Mouse (Mus musculus): ENCODE measurements around the gene Rbm20. TPM values are rescaled to one million over a fixed set of nuclear protein-coding genes. Genes with fewer than 3 reads are reported as not detected.

Rbm20 gene
- total and polyA plus RNA-seq, 3 experiments = 143 to 231 (median 194) TPM

DNA sequence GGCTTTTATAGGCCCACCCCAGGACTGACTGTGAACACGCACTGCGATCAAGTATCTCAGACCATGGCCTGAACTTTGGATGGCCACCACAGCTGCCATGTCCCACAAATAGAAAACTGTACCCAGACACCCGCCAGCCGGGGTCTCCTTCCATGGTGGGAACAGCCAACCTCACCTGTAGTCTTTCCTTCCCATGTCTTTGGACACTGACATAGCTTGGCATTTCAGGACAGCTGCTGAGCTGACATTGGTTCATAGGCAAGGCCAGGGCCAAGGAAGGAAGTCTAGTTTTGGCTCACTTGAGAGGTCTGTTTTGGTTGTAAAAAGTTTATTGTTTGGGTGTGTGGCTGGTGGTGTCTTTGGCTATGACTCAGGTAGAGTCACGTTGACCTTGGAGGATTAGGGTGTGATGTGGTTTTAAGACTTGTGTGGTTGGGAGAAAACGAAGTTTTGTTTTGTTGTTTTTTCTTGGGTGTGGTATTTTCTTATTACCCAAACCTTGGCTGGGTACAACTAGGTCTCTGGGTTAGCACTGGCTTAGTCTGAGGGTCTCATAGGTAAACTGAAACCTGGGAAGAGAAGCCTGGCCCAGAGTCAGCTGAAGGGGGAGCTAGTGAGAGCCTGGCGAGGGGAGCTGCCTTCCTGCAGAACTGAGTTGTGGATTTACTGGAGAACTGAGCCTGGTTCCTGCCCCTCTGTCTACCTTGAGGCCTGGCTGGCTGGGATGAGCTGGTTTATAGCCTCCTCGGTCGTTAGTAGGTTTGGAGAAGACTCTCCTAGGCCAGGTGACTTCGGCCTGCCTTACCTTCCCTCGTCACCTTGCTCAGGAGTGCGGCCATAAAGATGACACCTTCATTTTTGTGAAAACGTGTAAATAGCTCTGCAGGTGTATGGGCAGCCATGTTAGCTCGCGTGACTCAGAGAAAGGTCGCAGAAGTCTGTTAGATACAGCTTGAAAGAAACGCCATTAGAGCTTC lies 83.3 kb downstream of the Rbm20 start:
- no peak for TF ChIP-seq EP300 (IDR thresholded peaks at IDR 0.05; ENCODE audit: insufficient read depth, low read depth, low read length)
- TF ChIP-seq CTCF (IDR thresholded peaks at IDR 0.05) = peak; percentile 21; the same call in 1 of the 2 replicates
- Histone ChIP-seq H3K27me3 (ENCODE audit: control insufficient read depth, insufficient read depth, low read length) (no peaks in the 10 kb centered on the region), H3K4me1 (ENCODE audit: control insufficient read depth, insufficient read depth, low read length) (peaks cover 7% of the 10 kb centered on the region), H3K36me3 (ENCODE audit: control insufficient read depth, insufficient read depth, low read length) (peaks cover 3% of the 10 kb centered on the region; the same call in 1 of the 2 replicates), H3K27ac (no peak overlapping the region; the same call in 1 of the 2 replicates), H3K79me2 (replicated peaks; ENCODE audit: control insufficient read depth, insufficient read depth, low read length) (no peaks in the 10 kb centered on the region), H3K9ac (ENCODE audit: low read depth, low read length) (no peak overlapping the region), H3K4me3 (no peak overlapping the region)
- DNase-seq = peak in 1 of 2 experiments; percentile 2
- intact Hi-C loops (cut with DNase I) = no loop called here
- WGBS = 72% methylated on average over 17 of the region's 17 CpGs

DNA sequence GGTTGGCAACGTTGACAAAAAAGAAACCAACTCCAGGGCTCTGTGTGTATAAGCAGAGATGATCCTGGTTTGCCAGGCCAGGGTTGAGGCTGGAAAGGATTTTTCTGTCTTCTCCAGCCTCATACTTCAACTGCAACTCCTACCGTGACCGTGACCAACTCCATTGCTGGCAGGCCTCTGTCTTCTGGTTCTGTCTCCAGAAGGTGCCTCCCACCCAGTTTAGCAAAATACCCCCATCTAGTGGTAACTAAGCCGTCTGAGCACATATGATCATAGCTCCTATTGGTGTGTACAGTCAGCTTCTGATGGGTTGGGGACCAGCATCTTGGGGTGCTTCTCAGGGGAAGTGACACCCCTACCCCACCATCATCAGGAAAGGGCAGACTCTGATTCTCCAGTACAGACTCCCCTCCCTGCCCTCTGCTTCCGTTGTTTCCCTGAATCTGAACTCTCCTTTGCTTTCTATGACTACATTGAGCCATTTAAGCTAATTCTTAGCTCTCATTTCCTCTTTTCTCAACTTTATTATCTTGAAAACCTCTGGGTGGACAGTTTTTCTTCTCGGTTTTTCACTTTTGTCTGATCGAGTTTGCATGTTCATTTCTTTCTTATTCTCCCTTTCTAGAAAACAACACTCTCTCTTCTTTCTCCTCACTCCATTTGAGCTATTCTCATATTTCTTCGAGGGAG lies 85.8 kb downstream of the Rbm20 start:
- intact Hi-C loops (cut with DNase I) = no loop called here
- Histone ChIP-seq H3K79me2 (replicated peaks; ENCODE audit: control insufficient read depth, insufficient read depth, low read length) (no peaks in the 10 kb centered on the region), H3K9ac (ENCODE audit: low read depth, low read length) (no peak overlapping the region), H3K4me3 (no peak overlapping the region), H3K27me3 (ENCODE audit: control insufficient read depth, insufficient read depth, low read length) (no peaks in the 10 kb centered on the region), H3K27ac (no peak overlapping the region; the same call in 1 of the 2 replicates), H3K36me3 (ENCODE audit: control insufficient read depth, insufficient read depth, low read length) (peaks cover 3% of the 10 kb centered on the region; the same call in 1 of the 2 replicates), H3K4me1 (ENCODE audit: control insufficient read depth, insufficient read depth, low read length) (peaks cover 4% of the 10 kb centered on the region)
- peak; percentile 64 for TF ChIP-seq CTCF (IDR thresholded peaks at IDR 0.05)
- TF ChIP-seq POLR2A (IDR thresholded peaks at IDR 0.05; ENCODE audit: insufficient read depth, low read depth, low read length) = no peak
- 0 out of 2 replicates have a peak, but pooled peaks have one; percentile 41 for TF ChIP-seq EP300 (IDR thresholded peaks at IDR 0.05; ENCODE audit: insufficient read depth, low read depth, low read length)
- 37% methylated on average over 8 of the region's 8 CpGs for WGBS
- DNase-seq = peak in 1 of 2 experiments; percentile 5

DNA sequence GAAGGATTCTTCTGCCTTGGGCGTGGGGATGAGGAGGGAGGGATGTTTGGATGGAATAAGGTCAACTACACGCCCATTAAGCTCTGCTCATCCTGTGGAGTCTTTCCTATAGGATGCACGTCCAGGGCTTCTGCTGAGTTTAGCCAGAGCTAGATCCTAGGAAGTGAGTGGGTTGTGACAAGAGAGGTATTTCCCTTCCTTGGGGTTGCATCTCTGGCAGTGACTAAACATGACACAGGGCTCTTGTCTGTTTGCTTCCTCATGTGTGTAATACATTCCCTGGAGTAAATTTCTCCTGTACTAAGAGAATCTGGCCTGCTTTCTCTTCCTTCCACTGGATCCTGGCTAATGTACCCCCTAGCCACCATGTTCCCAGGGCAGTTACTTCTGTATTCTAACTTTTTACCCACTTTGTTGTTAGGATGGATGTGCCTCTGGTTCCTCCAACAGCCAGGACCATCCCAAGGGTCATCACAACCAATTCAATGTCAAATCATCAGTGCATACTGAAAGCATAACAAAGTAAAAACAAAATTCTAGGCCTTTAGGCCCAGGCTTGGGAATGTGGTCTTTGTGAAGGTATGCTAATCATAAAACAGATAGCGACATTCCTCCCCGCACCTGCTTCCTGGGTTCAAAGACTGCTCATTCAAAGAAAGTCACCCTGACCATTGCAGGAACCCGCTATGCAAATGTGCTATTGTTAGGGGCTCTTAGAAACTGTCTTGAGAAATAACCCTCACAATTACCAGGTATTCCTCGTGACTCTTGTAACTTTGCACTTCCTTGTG lies 87.8 kb downstream of the Rbm20 start:
- 73% methylated on average over 7 of the region's 7 CpGs for WGBS
- no peak for DNase-seq
- Histone ChIP-seq H3K4me3 (no peak overlapping the region), H3K36me3 (ENCODE audit: control insufficient read depth, insufficient read depth, low read length) (no peaks in the 10 kb centered on the region), H3K4me1 (ENCODE audit: control insufficient read depth, insufficient read depth, low read length) (peaks cover 4% of the 10 kb centered on the region), H3K27ac (no peak overlapping the region), H3K79me2 (replicated peaks; ENCODE audit: control insufficient read depth, insufficient read depth, low read length) (no peaks in the 10 kb centered on the region), H3K27me3 (ENCODE audit: control insufficient read depth, insufficient read depth, low read length) (no peaks in the 10 kb centered on the region), H3K9ac (ENCODE audit: low read depth, low read length) (no peak overlapping the region)
- intact Hi-C loops (cut with DNase I) = loop anchor here (5.0 kb wide), 2 partner anchors 57 to 162 kb away; no protein-coding TSS in a partner anchor
- TF ChIP-seq EP300 (IDR thresholded peaks at IDR 0.05; ENCODE audit: insufficient read depth, low read depth, low read length) (no peak), POLR2A (IDR thresholded peaks at IDR 0.05; ENCODE audit: insufficient read depth, low read depth, low read length) (no peak), CTCF (IDR thresholded peaks at IDR 0.05) (no peak)

DNA sequence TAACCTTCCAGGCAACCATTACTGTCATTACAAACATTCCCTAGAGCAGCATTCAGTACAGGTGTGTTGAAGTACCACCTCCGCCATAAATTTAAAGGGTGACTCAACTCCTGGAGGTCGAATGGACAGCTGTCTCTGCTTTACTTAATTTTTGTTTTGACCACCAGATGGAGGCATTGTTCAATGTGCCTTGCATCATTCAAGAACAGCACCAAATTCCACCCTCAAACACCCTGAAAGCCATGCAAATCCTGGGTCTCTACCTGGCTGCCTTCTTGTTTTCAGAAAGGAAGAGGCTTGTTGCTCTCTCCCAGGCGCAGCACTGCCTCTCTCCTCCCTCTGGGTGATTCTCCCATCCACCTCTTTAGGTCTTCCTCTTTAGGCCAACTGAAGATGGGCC lies 91.4 kb downstream of the Rbm20 start:
- TF ChIP-seq EP300 (IDR thresholded peaks at IDR 0.05; ENCODE audit: insufficient read depth, low read depth, low read length) = 0 out of 2 replicates have a peak, but pooled peaks have one; percentile 12
- peak; percentile 83 for TF ChIP-seq CTCF (IDR thresholded peaks at IDR 0.05)
- TF ChIP-seq POLR2A (IDR thresholded peaks at IDR 0.05; ENCODE audit: insufficient read depth, low read depth, low read length) = no peak
- no peaks in the 10 kb centered on the region for H3K27me3 ChIP-seq (ENCODE audit: control insufficient read depth, insufficient read depth, low read length)
- no peak overlapping the region; the same call in 1 of the 2 replicates for H3K27ac ChIP-seq
- intact Hi-C loops (cut with DNase I) = loop anchor here (5.0 kb wide), 2 partner anchors 54 to 159 kb away; no protein-coding TSS in a partner anchor
- no peak overlapping the region for H3K9ac ChIP-seq (ENCODE audit: low read depth, low read length)
- DNase-seq = no peak
- WGBS = 13% methylated on average over 3 of the region's 3 CpGs
- H3K4me1 ChIP-seq (ENCODE audit: control insufficient read depth, insufficient read depth, low read length) = peaks cover 10% of the 10 kb centered on the region
- no peaks in the 10 kb centered on the region for H3K36me3 ChIP-seq (ENCODE audit: control insufficient read depth, insufficient read depth, low read length)
- no peak overlapping the region for H3K4me3 ChIP-seq
- H3K79me2 ChIP-seq (replicated peaks; ENCODE audit: control insufficient read depth, insufficient read depth, low read length) = no peaks in the 10 kb centered on the region

DNA sequence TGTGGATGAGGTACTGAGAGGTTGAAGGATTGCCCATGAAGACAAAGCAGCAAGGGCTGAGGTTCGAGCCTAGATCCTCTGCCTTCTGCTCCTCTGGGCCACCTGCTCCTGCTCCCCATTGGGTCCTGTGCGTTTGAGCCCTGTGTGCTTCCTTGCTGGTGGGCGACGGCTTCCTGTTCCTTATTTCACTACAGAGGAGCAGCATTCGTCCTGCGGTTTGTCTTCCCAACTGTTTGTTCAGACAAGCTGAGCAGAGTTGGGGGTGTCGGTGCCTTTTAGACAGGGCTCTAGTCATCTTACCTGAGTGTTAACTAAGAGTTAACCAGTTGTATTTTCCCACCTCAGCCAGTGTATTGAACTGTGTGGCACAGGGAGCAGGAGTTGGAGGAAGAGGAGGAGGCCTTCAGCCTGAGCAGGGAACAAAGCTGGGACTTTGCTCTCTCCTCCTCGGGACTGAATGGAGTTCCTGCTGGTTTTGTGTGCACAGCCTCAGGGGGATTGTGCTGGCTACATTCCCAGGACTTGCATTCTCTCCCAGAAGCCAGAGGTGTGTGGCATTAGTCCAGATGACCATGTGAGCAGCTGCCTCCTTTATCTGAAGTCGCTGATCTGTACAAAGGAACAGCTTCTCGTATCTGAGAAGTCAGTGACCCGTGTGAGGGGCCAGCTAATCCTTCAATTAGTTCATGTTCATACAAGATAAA lies 97.0 kb downstream of the Rbm20 start:
- no peaks in the 10 kb centered on the region for H3K27me3 ChIP-seq (ENCODE audit: control insufficient read depth, insufficient read depth, low read length)
- H3K27ac ChIP-seq = peak overlapping the region; percentile 65
- H3K9ac ChIP-seq (ENCODE audit: low read depth, low read length) = no peak overlapping the region
- H3K4me1 ChIP-seq (ENCODE audit: control insufficient read depth, insufficient read depth, low read length) = peaks cover 10% of the 10 kb centered on the region
- H3K36me3 ChIP-seq (ENCODE audit: control insufficient read depth, insufficient read depth, low read length) = peaks cover 5% of the 10 kb centered on the region; the same call in 1 of the 2 replicates
- no peaks in the 10 kb centered on the region for H3K79me2 ChIP-seq (replicated peaks; ENCODE audit: control insufficient read depth, insufficient read depth, low read length)
- TF ChIP-seq CTCF (IDR thresholded peaks at IDR 0.05) = no peak
- no peak for TF ChIP-seq EP300 (IDR thresholded peaks at IDR 0.05; ENCODE audit: insufficient read depth, low read depth, low read length)
- TF ChIP-seq POLR2A (IDR thresholded peaks at IDR 0.05; ENCODE audit: insufficient read depth, low read depth, low read length) = no peak
- peak; percentile 84 to 87 for DNase-seq
- no peak overlapping the region for H3K4me3 ChIP-seq
- WGBS = 30% methylated on average over 11 of the region's 11 CpGs
- intact Hi-C loops (cut with DNase I) = loop anchor here (2.0 to 5.0 kb wide), 2 partner anchors 35 to 128 kb away; no protein-coding TSS in a partner anchor

Data from heart, adult 2 months (tissue).